Mouse (Mus musculus) lung, adult 2 months (tissue): ENCODE data around the gene Bcdin3d.

Experiments used
- CTCF ChIP-seq: fragments of 200-500 bp; IDR thresholded peaks from 2 replicates; pipeline ENCODE4 v1.5.1; 2011; ENCODE audit warnings: mild to moderate bottlenecking, low read length, control low read depth; ENCODE audit not compliant: insufficient read depth
- POLR2A ChIP-seq: fragments of 200-500 bp; IDR thresholded peaks from 2 replicates; pipeline ENCODE4 v1.6.1; 2011; ENCODE audit warnings: low read depth, mild to moderate bottlenecking, control low read depth, low read length, borderline replicate concordance; ENCODE audit errors: extremely low read depth

DNA sequence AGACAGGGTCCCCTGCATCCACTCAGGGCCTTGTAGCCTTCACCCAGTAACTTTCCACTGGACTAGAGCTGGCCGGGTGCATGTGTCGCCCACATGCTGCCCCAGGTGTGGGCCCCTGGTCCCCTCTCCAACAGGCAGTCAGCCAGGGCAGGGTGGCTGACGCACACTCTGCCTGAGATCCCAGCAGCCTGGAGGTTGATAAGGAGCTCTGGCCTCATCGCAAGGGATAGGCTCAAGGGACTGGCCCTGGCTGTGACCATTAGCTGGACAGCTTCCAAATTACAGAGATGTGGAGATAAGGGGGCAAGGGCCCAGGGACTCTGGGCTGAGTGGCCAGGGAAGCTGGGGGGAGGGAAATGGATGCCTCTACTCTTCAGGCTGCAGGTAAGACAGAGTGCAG is 24.3 kb upstream of the Bcdin3d start:
- TF ChIP-seq CTCF (no peak), POLR2A (no peak; the same call in 1 of the 2 replicates)
